Mouse (Mus musculus) CD4-positive, CD25-positive, alpha-beta regulatory T cell, adult 4 months (primary cell): ENCODE data around the gene Zfp385a. TPM values are rescaled to one million over a fixed set of nuclear protein-coding genes. Genes with fewer than 3 reads are reported as not detected.
A peak's percentile ranks its signal among the peaks of the same experiment; 100 is the strongest.

Experiments
- ATAC-seq: one replicate; pipeline ENCODE4 v1.8.0; 2017
- polyA plus RNA-seq, 2 experiments: library from polyadenylated mRNA; unstranded; fragments of 100-300 nt; shearing (Covaris generic); gene quantifications; one replicate each; pipeline ENCODE4 v1.2.1; 2017

Gene Zfp385a
- polyA plus RNA-seq, 2 experiments from 2014 or later = not detected

- ATAC-seq = no peak
Measured at GRCm38 (mm10) chr15:103335488-103336235, 4.2 kb downstream of the Zfp385a start.

- no peak for ATAC-seq
Measured at GRCm38 (mm10) chr15:103335040-103335439, 4.9 kb downstream of the Zfp385a start.

GRCm38 (mm10) chr15:103334194-103334593 lies 5.7 kb downstream of the Zfp385a start:
- ATAC-seq = no peak

DNA sequence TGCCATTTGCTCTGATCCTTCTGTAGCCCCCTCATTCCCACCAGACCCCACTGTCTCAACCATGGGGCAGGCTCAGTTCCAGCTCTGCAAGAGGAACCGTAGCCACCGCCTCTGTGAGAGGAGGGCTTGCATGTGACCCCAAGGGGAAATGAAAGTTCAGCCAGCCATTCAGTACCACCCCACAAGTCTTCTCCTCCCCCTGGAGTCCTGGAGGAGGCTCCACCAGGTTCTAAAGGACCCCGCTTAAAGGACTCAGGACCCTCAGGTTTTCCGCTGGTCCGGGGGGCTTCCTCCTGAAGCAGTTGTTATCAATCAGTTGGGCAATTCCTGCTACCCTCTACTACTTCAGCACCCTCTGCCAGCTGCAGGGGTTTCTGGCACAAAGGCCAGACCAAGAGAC lies 6.2 kb downstream of the Zfp385a start:
- ATAC-seq = no peak

- ATAC-seq = no peak
Measured at GRCm38 (mm10) chr15:103333081-103333615, 6.7 kb downstream of the Zfp385a start.

DNA sequence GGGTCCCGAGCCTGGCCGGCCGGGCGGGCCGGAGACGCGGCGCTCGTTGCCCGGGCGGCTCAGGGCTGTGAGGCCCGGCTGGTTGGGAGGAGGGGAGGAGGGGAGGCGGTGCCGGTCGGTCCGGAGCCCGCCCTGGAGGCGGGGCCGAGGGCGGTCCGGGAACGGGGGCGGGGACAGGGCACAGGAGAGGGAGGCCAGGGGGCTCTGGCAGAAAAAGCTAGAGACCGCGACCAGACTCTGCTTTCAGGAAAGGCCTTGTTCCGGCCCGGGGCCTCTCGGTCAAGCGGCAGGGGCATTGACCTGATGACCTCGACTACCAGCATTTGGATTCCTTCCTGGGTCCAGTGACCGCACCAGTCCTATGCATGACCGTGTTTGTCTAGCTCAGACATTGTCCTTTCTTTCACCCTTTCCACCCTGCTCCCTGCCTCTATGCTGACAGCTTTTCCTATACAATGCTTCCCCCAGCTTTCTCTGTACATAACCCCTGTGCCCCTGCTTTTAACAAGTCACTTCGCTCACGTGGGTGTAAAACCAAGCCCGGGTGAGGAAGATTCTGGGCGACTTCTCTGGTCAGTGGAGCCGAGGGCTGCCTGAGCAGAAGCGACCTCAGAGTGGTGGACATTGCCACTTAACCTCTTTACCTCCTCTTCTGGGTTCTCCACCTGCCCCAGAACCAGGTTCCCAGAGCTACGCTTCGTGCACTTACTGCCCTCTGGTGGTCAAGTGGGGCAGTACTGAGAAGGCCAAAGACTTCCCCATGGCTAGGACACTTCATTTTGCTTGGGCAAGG lies 16.2 kb downstream of the Zfp385a start:
- ATAC-seq = peak; percentile 89

- no peak for ATAC-seq
Measured at GRCm38 (mm10) chr15:103323070-103323454, 16.8 kb downstream of the Zfp385a start.

DNA sequence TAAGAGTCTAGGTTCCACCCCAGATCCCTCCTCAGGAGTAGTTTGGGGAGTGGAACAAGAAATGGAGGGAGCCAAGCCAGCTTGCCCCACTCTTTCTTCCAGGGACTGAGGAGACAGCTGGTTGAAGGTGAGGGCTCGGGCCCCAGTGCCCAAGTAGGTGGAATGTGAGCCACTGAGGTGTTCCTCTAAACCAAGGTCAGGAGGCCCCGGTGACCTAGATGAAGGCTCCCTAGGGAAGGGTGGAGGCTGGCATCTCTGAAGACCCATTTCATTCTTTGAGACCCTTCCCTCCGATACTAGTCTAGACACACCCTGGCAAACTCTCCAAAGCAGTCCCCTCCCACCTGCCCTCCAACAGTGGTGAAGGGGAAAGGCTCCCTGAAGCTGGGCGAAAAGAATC lies 17.5 kb downstream of the Zfp385a start:
- no peak for ATAC-seq

DNA sequence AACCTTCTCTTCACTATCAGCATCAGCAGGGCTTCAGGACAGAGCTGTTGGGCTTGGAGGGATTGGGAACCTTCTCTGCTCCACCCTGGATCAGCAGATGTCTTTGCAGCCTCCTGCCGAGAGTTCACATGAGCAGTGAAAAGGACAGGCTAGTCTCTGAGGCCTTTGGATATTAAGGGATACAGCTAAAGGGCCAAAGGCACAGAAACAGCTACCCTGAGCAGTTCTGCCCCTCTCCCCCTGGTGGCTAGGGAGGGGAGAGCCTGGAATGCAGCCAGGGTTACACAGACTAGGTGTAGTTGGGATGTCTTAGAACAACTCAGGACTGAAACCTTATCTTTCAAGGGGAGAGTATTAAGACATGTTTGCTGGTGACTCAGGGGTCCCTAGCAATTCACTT lies 18.8 kb downstream of the Zfp385a start:
- ATAC-seq = no peak

DNA sequence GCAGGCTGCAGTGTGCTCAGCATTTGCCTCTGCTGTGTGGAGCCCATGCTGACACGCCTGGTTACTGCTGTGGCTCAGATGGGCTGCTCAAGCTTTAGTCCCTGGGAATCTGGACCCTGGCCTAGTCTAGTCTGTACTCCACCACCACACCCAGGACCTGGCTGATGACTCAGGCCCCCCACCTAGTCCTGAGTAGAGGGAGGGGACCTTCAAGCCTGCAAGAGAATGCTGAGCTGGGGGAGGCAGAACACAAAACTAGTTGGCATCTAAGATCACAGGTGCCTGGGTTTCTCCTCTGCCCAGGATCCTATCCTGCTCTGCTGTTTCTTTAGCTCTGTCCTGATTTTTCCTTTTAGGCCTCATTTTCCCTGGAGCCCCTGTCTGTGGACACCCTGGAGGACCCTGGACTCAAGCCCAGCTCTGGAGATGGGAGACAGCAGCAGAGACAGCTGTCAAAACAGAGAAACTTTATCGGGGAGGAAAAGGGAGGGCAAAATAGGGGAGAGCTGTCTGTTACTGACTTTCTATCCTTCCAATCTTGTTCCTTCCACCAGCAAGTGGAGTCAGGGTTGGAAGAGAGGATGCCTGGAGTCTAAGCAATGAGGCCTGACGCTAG lies 21.6 kb downstream of the Zfp385a start:
- ATAC-seq = no peak

DNA sequence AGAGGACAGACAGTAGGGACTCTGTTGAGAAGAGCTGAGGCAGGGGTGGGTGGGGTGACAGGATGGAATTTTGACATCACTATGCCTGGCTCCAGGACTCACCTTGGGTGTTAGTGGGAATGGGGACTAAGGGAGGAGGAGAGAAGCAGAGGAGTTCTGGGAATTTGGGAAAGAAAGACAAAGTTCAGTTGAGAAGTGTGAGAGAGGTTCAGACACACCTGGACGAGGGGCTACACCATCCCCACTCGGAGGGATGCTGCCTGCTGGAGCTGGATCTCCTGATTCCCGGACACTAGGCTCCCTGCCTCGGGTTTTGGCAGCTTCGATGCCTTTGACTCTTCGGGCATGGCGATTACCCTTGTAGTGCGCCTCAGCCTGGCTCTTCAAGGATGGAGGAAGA lies 22.2 kb downstream of the Zfp385a start:
- no peak for ATAC-seq

GRCm38 (mm10) chr15:103317120-103317519 lies 22.8 kb downstream of the Zfp385a start:
- no peak for ATAC-seq

DNA sequence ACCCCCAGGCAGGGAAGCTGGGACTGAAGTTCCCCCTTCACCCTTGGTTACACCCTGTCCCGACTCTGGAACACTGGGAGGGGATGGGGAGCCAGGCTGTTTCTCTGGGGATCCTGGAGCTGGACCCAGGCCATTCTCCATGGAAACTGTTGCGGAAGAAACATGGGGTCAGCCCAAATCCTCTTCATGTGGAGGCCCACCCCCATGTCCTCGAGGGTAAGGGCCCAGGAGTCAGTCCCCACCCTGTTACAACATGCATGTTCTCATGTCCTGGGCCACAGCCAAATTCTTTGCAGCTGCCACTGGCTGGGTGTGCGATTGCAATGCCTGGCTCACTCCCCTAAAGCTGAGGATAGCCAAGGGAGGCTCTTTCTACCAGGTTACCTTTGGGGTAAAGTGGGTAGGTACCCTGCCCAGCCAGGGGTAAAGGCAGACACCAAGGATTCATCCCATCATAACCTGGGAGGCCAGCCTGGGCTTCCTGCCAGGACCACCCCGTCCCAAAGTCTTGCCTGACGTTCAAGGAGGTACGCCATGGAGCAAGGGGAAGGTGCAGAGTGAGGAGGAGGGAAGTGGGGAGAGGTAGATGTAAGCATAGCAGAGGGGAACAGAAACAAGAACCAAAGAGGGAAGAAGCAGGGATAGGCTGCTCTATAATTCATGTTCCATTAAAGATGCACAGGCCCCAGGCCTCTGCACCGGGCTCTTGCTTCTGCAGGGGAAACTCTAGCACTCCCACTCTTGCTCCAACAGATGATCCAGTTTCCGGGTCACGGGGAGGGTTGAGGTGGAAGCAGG lies 23.7 kb downstream of the Zfp385a start:
- ATAC-seq = no peak

GRCm38 (mm10) chr15:103315011-103315502 lies 24.8 kb downstream of the Zfp385a start:
- no peak for ATAC-seq

- no peak for ATAC-seq
Measured at GRCm38 (mm10) chr15:103314181-103314580, 25.7 kb downstream of the Zfp385a start.

DNA sequence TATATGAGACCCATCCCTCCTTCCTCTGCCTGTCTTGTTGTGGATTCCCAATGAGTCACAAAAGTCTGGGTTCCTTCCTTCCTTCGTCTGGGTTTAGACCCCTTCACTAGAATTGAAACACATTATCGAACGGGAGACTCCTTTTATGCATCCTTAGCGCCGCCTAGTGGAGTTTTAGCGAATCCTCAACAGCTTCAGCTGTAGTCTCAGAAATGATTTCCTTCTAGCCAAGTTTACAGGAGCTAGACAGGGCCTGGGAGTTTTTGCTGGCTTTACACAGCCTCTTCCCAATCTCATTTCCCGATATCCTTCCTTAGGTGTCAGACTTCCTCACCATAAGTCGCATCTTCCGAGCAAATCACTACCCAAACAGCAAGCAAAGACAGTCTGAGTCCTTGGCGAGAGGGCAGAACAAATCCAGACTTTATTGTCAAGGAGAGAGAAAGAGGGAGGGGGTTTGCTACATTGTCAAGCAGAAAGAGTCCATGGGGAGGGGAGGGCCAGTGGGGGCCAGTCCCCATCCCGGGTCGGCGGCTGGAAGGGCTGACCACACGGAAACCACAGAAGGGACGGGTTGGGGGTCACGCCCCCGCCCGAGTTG lies 26.3 kb downstream of the Zfp385a start:
- peak; percentile 58 for ATAC-seq

DNA sequence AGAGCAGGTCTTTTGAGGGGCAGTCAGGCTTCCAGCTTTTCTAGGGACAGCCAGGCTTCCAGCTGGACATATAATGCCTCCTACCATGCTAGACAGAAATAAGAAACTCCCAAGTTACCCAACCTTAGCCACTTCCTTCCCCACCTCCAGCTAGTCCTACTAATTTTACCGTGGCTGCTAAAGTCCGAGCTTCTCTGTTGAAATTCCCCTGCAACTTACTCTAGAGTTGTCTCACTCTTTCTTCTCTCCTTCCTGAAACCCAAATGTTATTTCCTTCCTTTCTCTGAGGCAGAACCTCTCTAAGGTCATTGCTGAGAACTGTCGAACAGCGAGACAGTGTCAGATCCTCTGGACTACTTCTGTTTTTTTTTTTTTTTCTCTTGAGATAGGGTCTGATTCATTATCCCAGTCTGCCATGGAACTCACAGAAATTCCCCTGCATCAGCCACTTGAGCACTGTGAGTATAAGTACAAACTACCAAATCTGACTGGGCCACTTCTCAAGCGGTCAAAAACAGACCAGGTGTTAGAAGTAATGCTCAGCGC lies 29.5 kb downstream of the Zfp385a start, which contains the start of gene Gpr84:
Gene Gpr84, minus strand, starts transcription at position 248 of the 546 bp plus-strand sequence.
- no peak for ATAC-seq

- ATAC-seq = no peak
Measured at GRCm38 (mm10) chr15:103308876-103309580, 30.9 kb downstream of the Zfp385a start.

GRCm38 (mm10) chr15:103308056-103308875 lies 31.6 kb downstream of the Zfp385a start:
- ATAC-seq = no peak

DNA sequence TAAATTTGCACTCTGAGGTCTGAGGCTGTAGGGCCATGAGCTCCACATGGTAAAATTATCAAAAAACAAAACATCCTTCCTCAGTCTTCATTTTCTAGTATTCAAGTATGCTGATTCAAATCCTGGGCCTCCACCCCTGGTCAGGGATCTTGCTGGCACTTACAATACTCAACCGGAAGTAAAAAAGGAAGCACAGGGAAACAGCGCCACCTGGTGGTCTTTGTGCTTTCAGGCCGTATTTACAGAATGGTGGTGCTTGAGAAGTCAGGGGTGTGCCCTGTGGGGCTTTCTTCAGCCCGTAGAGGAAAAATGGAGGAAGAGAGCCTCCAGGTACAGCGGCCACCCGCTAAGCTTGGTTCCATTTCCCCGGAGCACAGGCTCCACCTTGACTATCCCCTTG lies 32.8 kb downstream of the Zfp385a start:
- ATAC-seq = peak; percentile 66
